Mouse (Mus musculus): ENCODE measurements around the gene Ablim2. TPM values are rescaled to one million over a fixed set of nuclear protein-coding genes. Genes with fewer than 3 reads are reported as not detected.

Gene Ablim2
- polyA plus RNA-seq, 1 experiment from 2014 or later, result 3.2 TPM

GRCm38 (mm10) chr5:35836992-35837391 is 79.3 kb downstream of the Ablim2 start:
- H3K36me3 ChIP-seq (ENCODE audit: control insufficient read depth, insufficient read depth, low read length), result no peaks in the 10 kb centered on the region
- H3K4me2 ChIP-seq (replicated peaks; ENCODE audit: low read depth, low read length), result no peak overlapping the region
- H3K4me3 ChIP-seq (ENCODE audit: low read depth, low read length), result no peak overlapping the region
- no peak overlapping the region for H3K27ac ChIP-seq (ENCODE audit: low read length)
- no peaks in the 10 kb centered on the region for H3K9me3 ChIP-seq (ENCODE audit: control insufficient read depth, low read depth, low read length)
- H3K9ac ChIP-seq (replicated peaks; ENCODE audit: low read depth, low read length), result no peak overlapping the region
- 88% methylated on average over 15 of the region's 15 CpGs for WGBS
- no peaks in the 10 kb centered on the region for H3K27me3 ChIP-seq (ENCODE audit: control insufficient read depth, insufficient read depth, low read length)
- ATAC-seq (ENCODE audit: insufficient number of reproducible peaks, insufficient read depth, low FRiP score, low read depth), result no peak
- H3K4me1 ChIP-seq (ENCODE audit: control insufficient read depth, insufficient read depth, low read length), result no peaks in the 10 kb centered on the region

- H3K9me3 ChIP-seq (ENCODE audit: control insufficient read depth, low read depth, low read length), result no peaks in the 10 kb centered on the region
- H3K27me3 ChIP-seq (ENCODE audit: control insufficient read depth, insufficient read depth, low read length), result no peaks in the 10 kb centered on the region
- H3K4me3 ChIP-seq (ENCODE audit: low read depth, low read length), result no peak overlapping the region
- no peak overlapping the region for H3K4me2 ChIP-seq (replicated peaks; ENCODE audit: low read depth, low read length)
- no peaks in the 10 kb centered on the region for H3K36me3 ChIP-seq (ENCODE audit: control insufficient read depth, insufficient read depth, low read length)
- no peak overlapping the region for H3K9ac ChIP-seq (replicated peaks; ENCODE audit: low read depth, low read length)
- H3K4me1 ChIP-seq (ENCODE audit: control insufficient read depth, insufficient read depth, low read length), result no peaks in the 10 kb centered on the region
- no peak for ATAC-seq (ENCODE audit: insufficient number of reproducible peaks, insufficient read depth, low FRiP score, low read depth)
- H3K27ac ChIP-seq (ENCODE audit: low read length), result no peak overlapping the region
- WGBS, result 53% methylated on average over 2 of the region's 2 CpGs
These were observed 81.6 kb downstream of the Ablim2 start for GRCm38 (mm10) chr5:35839262-35839661.

GRCm38 (mm10) chr5:35851485-35851884 is 93.8 kb downstream of the Ablim2 start:
- 71% methylated on average over 5 of the region's 5 CpGs for WGBS
- no peak overlapping the region for H3K4me3 ChIP-seq (ENCODE audit: low read depth, low read length)
- no peaks in the 10 kb centered on the region for H3K9me3 ChIP-seq (ENCODE audit: control insufficient read depth, low read depth, low read length)
- ATAC-seq (ENCODE audit: insufficient number of reproducible peaks, insufficient read depth, low FRiP score, low read depth), result no peak
- H3K27me3 ChIP-seq (ENCODE audit: control insufficient read depth, insufficient read depth, low read length), result no peaks in the 10 kb centered on the region
- H3K27ac ChIP-seq (ENCODE audit: low read length), result no peak overlapping the region
- H3K36me3 ChIP-seq (ENCODE audit: control insufficient read depth, insufficient read depth, low read length), result no peaks in the 10 kb centered on the region
- H3K9ac ChIP-seq (replicated peaks; ENCODE audit: low read depth, low read length), result no peak overlapping the region
- H3K4me1 ChIP-seq (ENCODE audit: control insufficient read depth, insufficient read depth, low read length), result no peaks in the 10 kb centered on the region
- no peak overlapping the region for H3K4me2 ChIP-seq (replicated peaks; ENCODE audit: low read depth, low read length)

- no peaks in the 10 kb centered on the region for H3K27me3 ChIP-seq (ENCODE audit: control insufficient read depth, insufficient read depth, low read length)
- no peak overlapping the region for H3K4me2 ChIP-seq (replicated peaks; ENCODE audit: low read depth, low read length)
- no peak overlapping the region for H3K9ac ChIP-seq (replicated peaks; ENCODE audit: low read depth, low read length)
- H3K9me3 ChIP-seq (ENCODE audit: control insufficient read depth, low read depth, low read length), result no peaks in the 10 kb centered on the region
- H3K4me3 ChIP-seq (ENCODE audit: low read depth, low read length), result no peak overlapping the region
- no peaks in the 10 kb centered on the region for H3K4me1 ChIP-seq (ENCODE audit: control insufficient read depth, insufficient read depth, low read length)
- ATAC-seq (ENCODE audit: insufficient number of reproducible peaks, insufficient read depth, low FRiP score, low read depth), result no peak
- H3K27ac ChIP-seq (ENCODE audit: low read length), result no peak overlapping the region
- H3K36me3 ChIP-seq (ENCODE audit: control insufficient read depth, insufficient read depth, low read length), result no peaks in the 10 kb centered on the region
- WGBS, result 82% methylated on average over 4 of the region's 4 CpGs
These were observed 95.8 kb downstream of the Ablim2 start for GRCm38 (mm10) chr5:35853463-35853862.

GRCm38 (mm10) chr5:35856245-35856644 is 98.6 kb downstream of the Ablim2 start:
- no peak for ATAC-seq (ENCODE audit: insufficient number of reproducible peaks, insufficient read depth, low FRiP score, low read depth)
- Histone ChIP-seq H3K27me3 (ENCODE audit: control insufficient read depth, insufficient read depth, low read length) (no peaks in the 10 kb centered on the region), H3K36me3 (ENCODE audit: control insufficient read depth, insufficient read depth, low read length) (no peaks in the 10 kb centered on the region), H3K4me1 (ENCODE audit: control insufficient read depth, insufficient read depth, low read length) (no peaks in the 10 kb centered on the region), H3K4me3 (ENCODE audit: low read depth, low read length) (no peak overlapping the region), H3K27ac (ENCODE audit: low read length) (no peak overlapping the region), H3K9me3 (ENCODE audit: control insufficient read depth, low read depth, low read length) (no peaks in the 10 kb centered on the region), H3K9ac (replicated peaks; ENCODE audit: low read depth, low read length) (no peak overlapping the region), H3K4me2 (replicated peaks; ENCODE audit: low read depth, low read length) (no peak overlapping the region)
- WGBS, result 27% methylated on average over 3 of the region's 3 CpGs

GRCm38 (mm10) chr5:35858069-35858468 is 100.4 kb downstream of the Ablim2 start:
- H3K36me3 ChIP-seq (ENCODE audit: control insufficient read depth, insufficient read depth, low read length), result no peaks in the 10 kb centered on the region
- WGBS, result 19% methylated on average over 6 of the region's 6 CpGs
- H3K4me1 ChIP-seq (ENCODE audit: control insufficient read depth, insufficient read depth, low read length), result no peaks in the 10 kb centered on the region
- H3K27ac ChIP-seq (ENCODE audit: low read length), result no peak overlapping the region
- no peak overlapping the region for H3K4me3 ChIP-seq (ENCODE audit: low read depth, low read length)
- H3K9ac ChIP-seq (replicated peaks; ENCODE audit: low read depth, low read length), result no peak overlapping the region
- no peaks in the 10 kb centered on the region for H3K9me3 ChIP-seq (ENCODE audit: control insufficient read depth, low read depth, low read length)
- H3K4me2 ChIP-seq (replicated peaks; ENCODE audit: low read depth, low read length), result no peak overlapping the region
- ATAC-seq (ENCODE audit: insufficient number of reproducible peaks, insufficient read depth, low FRiP score, low read depth), result no peak
- H3K27me3 ChIP-seq (ENCODE audit: control insufficient read depth, insufficient read depth, low read length), result no peaks in the 10 kb centered on the region

GRCm38 (mm10) chr5:35861456-35861855 is 103.8 kb downstream of the Ablim2 start:
- Histone ChIP-seq H3K27ac (ENCODE audit: low read length) (no peak overlapping the region), H3K9me3 (ENCODE audit: control insufficient read depth, low read depth, low read length) (no peaks in the 10 kb centered on the region), H3K4me1 (ENCODE audit: control insufficient read depth, insufficient read depth, low read length) (no peaks in the 10 kb centered on the region), H3K27me3 (ENCODE audit: control insufficient read depth, insufficient read depth, low read length) (no peaks in the 10 kb centered on the region), H3K4me2 (replicated peaks; ENCODE audit: low read depth, low read length) (no peak overlapping the region), H3K9ac (replicated peaks; ENCODE audit: low read depth, low read length) (no peak overlapping the region), H3K36me3 (ENCODE audit: control insufficient read depth, insufficient read depth, low read length) (no peaks in the 10 kb centered on the region), H3K4me3 (ENCODE audit: low read depth, low read length) (no peak overlapping the region)
- WGBS, result 89% methylated on average over 2 of the region's 2 CpGs
- no peak for ATAC-seq (ENCODE audit: insufficient number of reproducible peaks, insufficient read depth, low FRiP score, low read depth)

GRCm38 (mm10) chr5:35869973-35870372 is 112.3 kb downstream of the Ablim2 start:
- Histone ChIP-seq H3K27me3 (ENCODE audit: control insufficient read depth, insufficient read depth, low read length) (no peaks in the 10 kb centered on the region), H3K27ac (ENCODE audit: low read length) (no peak overlapping the region), H3K9ac (replicated peaks; ENCODE audit: low read depth, low read length) (no peak overlapping the region), H3K4me3 (ENCODE audit: low read depth, low read length) (no peak overlapping the region), H3K4me2 (replicated peaks; ENCODE audit: low read depth, low read length) (no peak overlapping the region), H3K4me1 (ENCODE audit: control insufficient read depth, insufficient read depth, low read length) (no peaks in the 10 kb centered on the region), H3K9me3 (ENCODE audit: control insufficient read depth, low read depth, low read length) (no peaks in the 10 kb centered on the region), H3K36me3 (ENCODE audit: control insufficient read depth, insufficient read depth, low read length) (no peaks in the 10 kb centered on the region)
- WGBS, result 78% methylated on average over 4 of the region's 4 CpGs
- ATAC-seq (ENCODE audit: insufficient number of reproducible peaks, insufficient read depth, low FRiP score, low read depth), result no peak

- Histone ChIP-seq H3K27me3 (ENCODE audit: control insufficient read depth, insufficient read depth, low read length) (no peaks in the 10 kb centered on the region), H3K27ac (ENCODE audit: low read length) (no peak overlapping the region), H3K36me3 (ENCODE audit: control insufficient read depth, insufficient read depth, low read length) (no peaks in the 10 kb centered on the region), H3K4me2 (replicated peaks; ENCODE audit: low read depth, low read length) (no peak overlapping the region), H3K4me1 (ENCODE audit: control insufficient read depth, insufficient read depth, low read length) (no peaks in the 10 kb centered on the region), H3K9me3 (ENCODE audit: control insufficient read depth, low read depth, low read length) (no peaks in the 10 kb centered on the region), H3K4me3 (ENCODE audit: low read depth, low read length) (no peak overlapping the region), H3K9ac (replicated peaks; ENCODE audit: low read depth, low read length) (no peak overlapping the region)
- 55% methylated on average over 8 of the region's 8 CpGs for WGBS
- ATAC-seq (ENCODE audit: insufficient number of reproducible peaks, insufficient read depth, low FRiP score, low read depth), result peak; percentile 51; the same call in 1 of the 2 replicates
These were observed 112.8 kb downstream of the Ablim2 start for GRCm38 (mm10) chr5:35870408-35871012.
